Mouse (Mus musculus) heart, embryonic 11.5 days (tissue): ENCODE data around the gene Id1. TPM values are rescaled to one million over a fixed set of nuclear protein-coding genes. Genes with fewer than 3 reads are reported as not detected.

Experiments
- ATAC-seq: fragments of 200-750 bp; cut with Nextera tagmentation; replicated peaks from 2 replicates; pipeline ENCODE4 v1.8.0; 2017; ENCODE audit warnings: moderate library complexity; ENCODE audit not compliant: insufficient number of reproducible peaks, low FRiP score, low TSS enrichment
- H3K27ac ChIP-seq: fragments of 300-500 bp; sonication (generic); 2 replicates; pipeline ENCODE4 v1.5.1; 2014; ENCODE audit warnings: mild to moderate bottlenecking, low read depth, low read length
- H3K27me3 ChIP-seq: fragments of 300-500 bp; sonication (generic); 2 replicates; pipeline ENCODE4 v1.6.1; 2014; ENCODE audit warnings: mild to moderate bottlenecking, low read length, mixed read lengths; ENCODE audit not compliant: control insufficient read depth, insufficient read depth
- H3K36me3 ChIP-seq: fragments of 300-500 bp; sonication (generic); 2 replicates; pipeline ENCODE4 v1.6.1; 2014; ENCODE audit warnings: mild to moderate bottlenecking, low read length, moderate library complexity, mixed read lengths; ENCODE audit not compliant: control insufficient read depth, insufficient read depth
- H3K4me1 ChIP-seq: fragments of 300-500 bp; sonication (generic); 2 replicates; pipeline ENCODE4 v1.6.1; 2014; ENCODE audit warnings: low read length; ENCODE audit not compliant: control insufficient read depth, insufficient read depth
- H3K4me2 ChIP-seq: fragments of 300-500 bp; sonication (generic); 2 replicates; pipeline ENCODE4 v1.6.1; 2014; ENCODE audit warnings: mild to moderate bottlenecking, moderate library complexity
- H3K4me3 ChIP-seq: fragments of 300-500 bp; sonication (generic); 2 replicates; pipeline ENCODE4 v1.5.1; 2014; ENCODE audit warnings: low read depth, low read length
- H3K9ac ChIP-seq: fragments of 300-500 bp; sonication (generic); 2 replicates; pipeline ENCODE4 v1.6.1; 2014; ENCODE audit warnings: mild to moderate bottlenecking, low read depth, low read length, moderate library complexity
- H3K9me3 ChIP-seq: fragments of 300-500 bp; sonication (generic); replicated peaks from 2 replicates; pipeline ENCODE4 v1.6.1; 2016; ENCODE audit warnings: low read length; ENCODE audit not compliant: control insufficient read depth
- WGBS: fragments of 180-500 bp; shearing (Covaris S2); extraction: QIAGEN DNeasy Blood & Tissue Kit; methylation state at CpG from one replicate; pipeline ENCODE4 v1.1.7; 2014; ENCODE audit not compliant: insufficient replicate concordance; 5-methylcytosine and 5-hydroxymethylcytosine counted together
- polyA plus RNA-seq: library from polyadenylated mRNA; unstranded; fragments of >200 nt; fragmentation: Nextera tagmentation; extraction: Ambion mirVana; gene quantifications from 2 replicates; pipeline ENCODE4 v1.2.1, GENCODE M21; 2014

Id1 gene
- polyA plus RNA-seq, 1 experiment from 2014 or later: 95.3 TPM

- no peaks in the 10 kb centered on the region for H3K27me3 ChIP-seq
- ATAC-seq: no peak
- H3K9me3 ChIP-seq: no peaks in the 10 kb centered on the region
- peaks cover 29% of the 10 kb centered on the region for H3K4me1 ChIP-seq
- H3K4me2 ChIP-seq: peak overlapping the region; percentile 52; the same call in 1 of the 2 replicates
- H3K36me3 ChIP-seq: no peaks in the 10 kb centered on the region
- WGBS: 25% methylated on average over 10 of the region's 10 CpGs
- H3K4me3 ChIP-seq: no peak overlapping the region
- H3K9ac ChIP-seq: no peak overlapping the region; the same call in 1 of the 2 replicates
- peak overlapping the region; percentile 79 for H3K27ac ChIP-seq
Measured at GRCm38 (mm10) chr2:152742435-152742834, 6.4 kb downstream of the Id1 start.

GRCm38 (mm10) chr2:152753944-152754711 lies 18.1 kb downstream of the Id1 start, which contains the start of gene Cox4i2:
Cox4i2 (plus strand) TSS chr2:152754173.
- peak within 1 kb of the TSS; percentile 60 for H3K9ac ChIP-seq
- H3K27me3 ChIP-seq: peaks cover 5% of the 10 kb centered on the region; the same call in 1 of the 2 replicates
- peak within 1 kb of the TSS; percentile 31 for H3K4me3 ChIP-seq
- peaks cover 12% of the 10 kb centered on the region for H3K4me1 ChIP-seq
- H3K9me3 ChIP-seq: no peaks in the 10 kb centered on the region
- H3K27ac ChIP-seq: no peak within 1 kb of the TSS
- H3K36me3 ChIP-seq: no peaks in the 10 kb centered on the region
- ATAC-seq: no peak
- 3% methylated on average over 30 of the region's 30 CpGs for WGBS
- peak within 1 kb of the TSS; percentile 67 for H3K4me2 ChIP-seq

- Histone ChIP-seq H3K4me1 (peaks cover 12% of the 10 kb centered on the region), H3K27ac (no peak overlapping the region), H3K36me3 (no peaks in the 10 kb centered on the region), H3K27me3 (peaks cover 5% of the 10 kb centered on the region; the same call in 1 of the 2 replicates), H3K4me2 (no peak overlapping the region), H3K4me3 (no peak overlapping the region), H3K9me3 (no peaks in the 10 kb centered on the region), H3K9ac (no peak overlapping the region)
- WGBS: 73% methylated on average over 17 of the region's 17 CpGs
- ATAC-seq: no peak
Measured at GRCm38 (mm10) chr2:152756474-152757393, 20.7 kb downstream of the Id1 start.

GRCm38 (mm10) chr2:152757478-152757877 lies 21.4 kb downstream of the Id1 start:
- peaks cover 12% of the 10 kb centered on the region for H3K4me1 ChIP-seq
- WGBS: 43% methylated on average over 2 of the region's 2 CpGs

GRCm38 (mm10) chr2:152758351-152758750 lies 22.3 kb downstream of the Id1 start:
- 37% methylated on average over 4 of the region's 4 CpGs for WGBS
- Histone ChIP-seq H3K4me3 (no peak overlapping the region), H3K9ac (0 out of 2 replicates have a peak overlapping the region, but pooled peaks have one; percentile 28), H3K36me3 (no peaks in the 10 kb centered on the region), H3K4me1 (peaks cover 12% of the 10 kb centered on the region), H3K27ac (no peak overlapping the region), H3K9me3 (no peaks in the 10 kb centered on the region), H3K27me3 (peaks cover 5% of the 10 kb centered on the region; the same call in 1 of the 2 replicates), H3K4me2 (no peak overlapping the region)
- no peak for ATAC-seq

More at GRCm38 (mm10) chr2:152757478-152757877, 21.4 kb downstream of the Id1 start:
- Histone ChIP-seq H3K9me3 (no peaks in the 10 kb centered on the region), H3K36me3 (no peaks in the 10 kb centered on the region), H3K27ac (no peak overlapping the region), H3K9ac (no peak overlapping the region), H3K27me3 (peaks cover 5% of the 10 kb centered on the region; the same call in 1 of the 2 replicates), H3K4me3 (no peak overlapping the region), H3K4me2 (no peak overlapping the region)
- ATAC-seq: no peak

GRCm38 (mm10) chr2:152763310-152763709 lies 27.3 kb downstream of the Id1 start:
- no peak overlapping the region for H3K9ac ChIP-seq
- H3K27me3 ChIP-seq: no peaks in the 10 kb centered on the region
- no peak overlapping the region for H3K27ac ChIP-seq
- H3K36me3 ChIP-seq: no peaks in the 10 kb centered on the region
- no peaks in the 10 kb centered on the region for H3K9me3 ChIP-seq
- no peak overlapping the region for H3K4me2 ChIP-seq
- no peak overlapping the region for H3K4me3 ChIP-seq
- WGBS: 67% methylated on average over 6 of the region's 6 CpGs
- peaks cover 21% of the 10 kb centered on the region for H3K4me1 ChIP-seq
- ATAC-seq: no peak

- H3K27me3 ChIP-seq: no peaks in the 10 kb centered on the region
- no peak for ATAC-seq
- no peaks in the 10 kb centered on the region for H3K36me3 ChIP-seq
- peak overlapping the region; percentile 22 for H3K4me3 ChIP-seq
- H3K9me3 ChIP-seq: no peaks in the 10 kb centered on the region
- peaks cover 21% of the 10 kb centered on the region for H3K4me1 ChIP-seq
- H3K27ac ChIP-seq: peak overlapping the region; percentile 68
- 2% methylated on average over 14 of the region's 14 CpGs for WGBS
- H3K9ac ChIP-seq: peak overlapping the region; percentile 69
- peak overlapping the region; percentile 60 for H3K4me2 ChIP-seq
Measured at GRCm38 (mm10) chr2:152764172-152765044, 28.4 kb downstream of the Id1 start.
